23 mouse cellular contexts compared by ENCODE assay signal in the genomic region with DNA sequence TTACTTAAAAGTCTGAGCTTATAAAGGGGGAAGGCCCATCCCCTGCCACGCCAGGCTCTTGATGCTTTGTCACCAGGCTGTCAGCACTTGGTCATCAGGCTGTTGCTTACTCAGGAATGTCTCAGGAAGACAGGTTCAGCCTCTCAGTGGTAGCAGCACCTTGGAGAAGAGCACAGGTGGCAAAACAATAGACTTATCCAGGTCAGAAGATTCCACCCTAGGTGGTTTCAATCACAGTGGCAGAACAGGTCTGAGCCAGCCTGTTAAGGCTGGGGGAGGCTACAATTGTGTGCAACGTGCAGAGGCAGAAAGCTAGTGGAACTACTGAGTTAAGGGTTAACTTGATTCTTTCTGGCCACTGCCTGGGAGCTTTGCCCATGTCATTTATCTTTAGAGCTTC. TPM values are rescaled to one million over a fixed set of nuclear protein-coding genes. Genes with fewer than 3 reads are reported as not detected.
A peak's percentile ranks its signal among the peaks of the same experiment; 100 is the strongest.
DNase-seq lines count a peak whose midpoint lies in the region; ATAC-seq and TF ChIP-seq lines count a peak whose summit lies in the region.
"Had no signal": no experiment of that assay in that cellular context is flagged by ENCODE, and none has a peak within 500 bp of the region (broad histone marks: within the 10 kb centered on the region; RNA-seq: fewer than 3 reads in every experiment).

No protein-coding gene starts in this region.

- H3K4me2 ChIP-seq in kidney, postnatal 0 days (ENCODE audit: low read length): no peak overlapping the region
- H3K4me2 ChIP-seq in intestine, embryonic 16.5 days (ENCODE audit: low read depth, low read length): no peak overlapping the region
- H3K4me2 ChIP-seq: forebrain, embryonic 15.5 days; heart, embryonic 11.5 days; heart, embryonic 15.5 days; hindbrain, embryonic 15.5 days had no signal

- no peaks in the 10 kb centered on the region for H3K36me3 ChIP-seq in kidney, postnatal 0 days (ENCODE audit: insufficient read depth, low read length)
- no peaks in the 10 kb centered on the region for H3K36me3 ChIP-seq in ES-E14 (ENCODE audit: control insufficient read depth, insufficient read depth, low read length, poor library complexity, severe bottlenecking)
- H3K36me3 ChIP-seq in intestine, embryonic 16.5 days (ENCODE audit: control insufficient read depth, insufficient read depth, low read length): no peaks in the 10 kb centered on the region
- H3K36me3 ChIP-seq: forebrain, embryonic 15.5 days; heart, embryonic 15.5 days; hindbrain, embryonic 10.5 days; hindbrain, embryonic 15.5 days had no signal

- no peak for TF ChIP-seq CTCF in kidney, postnatal 0 days (IDR thresholded peaks at IDR 0.05; ENCODE audit: low read depth)

- peak; percentile 2 for DNase-seq in kidney, adult 11 months
- DNase-seq in kidney, postnatal 4 days: no peak
- DNase-seq in kidney, postnatal 0 days (ENCODE audit: low spot score): no peak
- no peak for DNase-seq in kidney, postnatal 14 days
- peak; percentile 53 for DNase-seq in ES-E14 (ENCODE audit: low read depth, low spot score)
- DNase-seq in gastrocnemius, postnatal 4 days (ENCODE audit: low spot score in 2 of 2): no peak
- DNase-seq in spleen, postnatal 10 days (ENCODE audit: low spot score in 2 of 2): no peak
- DNase-seq: adrenal gland, adult 2 months; adrenal gland, postnatal 25 days; cerebellum, adult 18-20 months; cerebellum, adult 9-11 months; cerebellum, postnatal 36 days; heart, adult 2 months; heart, postnatal 14 days had no signal

- peak; percentile 36; the same call in 1 of the 2 replicates for ATAC-seq in kidney, postnatal 0 days (replicated peaks; ENCODE audit: low FRiP score, low read depth)
- peak; percentile 55 for ATAC-seq in intestine, embryonic 16.5 days
- ATAC-seq: forebrain, embryonic 15.5 days had no signal

- 33% methylated on average over 2 of the region's 2 CpGs for WGBS in kidney, postnatal 0 days
- 29% methylated on average over 2 of the region's 2 CpGs for WGBS in intestine, embryonic 16.5 days

- H3K4me1 ChIP-seq in kidney, postnatal 0 days (replicated peaks; ENCODE audit: insufficient read depth, low read length): no peaks in the 10 kb centered on the region
- H3K4me1 ChIP-seq in ES-E14 (ENCODE audit: control insufficient read depth in 2 of 2, insufficient read depth in 2 of 2, low read length in 2 of 2, poor library complexity in 1 of 2): peaks cover 4 to 6% of the 10 kb centered on the region in 2 experiments; a peak in 1 of 4 replicates
- H3K4me1 ChIP-seq in intestine, embryonic 16.5 days (ENCODE audit: control insufficient read depth, insufficient read depth, low read length): no peaks in the 10 kb centered on the region
- H3K4me1 ChIP-seq: forebrain, embryonic 15.5 days; heart, embryonic 15.5 days; hindbrain, embryonic 10.5 days; hindbrain, embryonic 15.5 days had no signal

- no peaks in the 10 kb centered on the region for H3K27me3 ChIP-seq in kidney, postnatal 0 days (ENCODE audit: insufficient read depth, low read length)
- no peaks in the 10 kb centered on the region for H3K27me3 ChIP-seq in intestine, embryonic 16.5 days (replicated peaks; ENCODE audit: control insufficient read depth, insufficient read depth, low read length)
- H3K27me3 ChIP-seq: forebrain, embryonic 15.5 days; heart, embryonic 15.5 days; hindbrain, embryonic 15.5 days had no signal

- in situ Hi-C loops in ES-E14 (cut with MboI; ENCODE audit: low sequenced_read_pairs in 2 of 2, unreplicated experiment in 2 of 2): no loop called here

- H3K9ac ChIP-seq in kidney, postnatal 0 days (ENCODE audit: low read depth, low read length): no peak overlapping the region
- H3K9ac ChIP-seq in ES-E14 (ENCODE audit: insufficient read depth, low read depth, low read length, poor library complexity, severe bottlenecking): no peak overlapping the region
- no peak overlapping the region for H3K9ac ChIP-seq in intestine, embryonic 16.5 days (ENCODE audit: low read depth, low read length)
- H3K9ac ChIP-seq: forebrain, embryonic 15.5 days; heart, embryonic 15.5 days; hindbrain, embryonic 15.5 days had no signal

- H3K4me3 ChIP-seq in kidney, postnatal 0 days (replicated peaks; ENCODE audit: low read depth, low read length): no peak overlapping the region
- H3K4me3 ChIP-seq in ES-E14 (ENCODE audit: insufficient read depth in 1 of 2, low read depth in 1 of 2, low read length in 2 of 2, poor library complexity in 1 of 2, severe bottlenecking in 1 of 2): no peak overlapping the region
- no peak overlapping the region for H3K4me3 ChIP-seq in intestine, embryonic 16.5 days (ENCODE audit: low read length)
- H3K4me3 ChIP-seq: forebrain, embryonic 15.5 days; heart, adult 2 months; heart, embryonic 15.5 days; hindbrain, embryonic 10.5 days; hindbrain, embryonic 15.5 days had no signal

- no peaks in the 10 kb centered on the region for H3K9me3 ChIP-seq in kidney, postnatal 0 days (replicated peaks; ENCODE audit: low read length)
- no peaks in the 10 kb centered on the region for H3K9me3 ChIP-seq in ES-E14 (ENCODE audit: control insufficient read depth, insufficient read depth, low read depth, low read length)
- no peaks in the 10 kb centered on the region for H3K9me3 ChIP-seq in intestine, embryonic 16.5 days (ENCODE audit: control insufficient read depth, low read length)
- H3K9me3 ChIP-seq: forebrain, embryonic 15.5 days; heart, embryonic 15.5 days; hindbrain, embryonic 10.5 days; hindbrain, embryonic 15.5 days had no signal

- no peak overlapping the region for H3K27ac ChIP-seq in kidney, postnatal 0 days
- H3K27ac ChIP-seq in ES-E14 (ENCODE audit: insufficient read depth, low read depth, low read length, poor library complexity, severe bottlenecking): peak overlapping the region; percentile 24; the same call in 1 of the 2 replicates
- no peak overlapping the region for H3K27ac ChIP-seq in intestine, embryonic 16.5 days (ENCODE audit: low read length)
- H3K27ac ChIP-seq: forebrain, embryonic 15.5 days; heart, adult 2 months; heart, embryonic 15.5 days; hindbrain, embryonic 10.5 days; hindbrain, embryonic 15.5 days had no signal

TF ChIP-seq in ES-E14, 5 proteins besides CTCF, POLR2A, EP300 and RAD21:
- no peak for TF ChIP-seq HCFC1 (IDR thresholded peaks at IDR 0.05; ENCODE audit: borderline replicate concordance, insufficient read depth, low read length)
- TF ChIP-seq CHD2 (IDR thresholded peaks at IDR 0.05; ENCODE audit: low read depth, low read length): no peak
- TF ChIP-seq ZNF384 (IDR thresholded peaks at IDR 0.05; ENCODE audit: low read depth, low read length): no peak
- 0 out of 2 replicates have a peak, but pooled peaks have one; percentile 2 for TF ChIP-seq MAFK (IDR thresholded peaks at IDR 0.05; ENCODE audit: insufficient read depth, low read depth, low read length)
- no peak for TF ChIP-seq ZC3H11A (IDR thresholded peaks at IDR 0.05; ENCODE audit: borderline replicate concordance, low read depth, low read length)

RNA-seq across cellular contexts. Expression of a gene that starts 12.7 kb away (rescaled TPM):
- 0.14 TPM in 1 of 2 replicates, not detected in the other for polyA plus RNA-seq in kidney, postnatal 0 days (2015; fragmentation: Nextera tagmentation; extraction: Ambion mirVana)
- total RNA-seq in ES-E14 (2012; rRNA removed): 2.1 and 4.6 TPM in 2 replicates
- 3.7 and 5.0 TPM in 2 replicates for polyA plus RNA-seq in intestine, embryonic 16.5 days (2015; fragmentation: Nextera tagmentation; extraction: Ambion mirVana)
- under 1 TPM in 1 of 2 experiments, not detected in 1; 0.10 TPM for total RNA-seq in gastrocnemius, postnatal 4 days (2021)
- total RNA-seq: gastrocnemius, adult 8-10 months; MEL had no signal
- polyA plus RNA-seq: C2C12 had no signal

Comparison
In these comparisons a context has a peak if more than half of its experiments do, and no peak if none do; other contexts are left out.
1. DNase-seq: peak in kidney, adult 11 months (single experiment) and ES-E14 (single experiment); none in kidney, postnatal 4 days (0 of 2), kidney, postnatal 0 days (single experiment), kidney, postnatal 14 days (single experiment), gastrocnemius, postnatal 4 days (0 of 2) and spleen, postnatal 10 days (0 of 2).